Mouse (Mus musculus) midbrain, postnatal 0 days (tissue): ENCODE data around the gene Ydjc. TPM values are rescaled to one million over a fixed set of nuclear protein-coding genes. Genes with fewer than 3 reads are reported as not detected.

Experiments used
- ATAC-seq: fragments of 200-750 bp; cut with Nextera tagmentation; 2 replicates; pipeline ENCODE4 v1.8.0; 2017; ENCODE audit warnings: moderate number of reproducible peaks, mild to moderate bottlenecking, moderate TSS enrichment, moderate library complexity; ENCODE audit not compliant: low FRiP score
- DNase-seq: peaks from one replicate; pipeline ENCODE4 v3.0.0-alpha.2; 2015; ENCODE audit warnings: low spot score
- H3K27ac ChIP-seq: fragments of 300-500 bp; sonication (generic); 2 replicates; pipeline ENCODE4 v1.5.1; 2014; ENCODE audit warnings: low read depth, mild to moderate bottlenecking, low read length, mixed read lengths
- H3K27me3 ChIP-seq: fragments of 300-500 bp; sonication (generic); 2 replicates; pipeline ENCODE4 v1.6.1; 2014; ENCODE audit warnings: low read length, control low read depth, mixed read lengths; ENCODE audit not compliant: insufficient read depth
- H3K36me3 ChIP-seq: fragments of 300-500 bp; sonication (generic); 2 replicates; pipeline ENCODE4 v1.6.1; 2014; ENCODE audit warnings: low read length, control low read depth, mixed read lengths; ENCODE audit not compliant: insufficient read depth
- H3K4me1 ChIP-seq: fragments of 300-500 bp; sonication (generic); 2 replicates; pipeline ENCODE4 v1.6.1; 2014; ENCODE audit warnings: mild to moderate bottlenecking, control low read depth, antibody characterized with exemption, low read length, mixed read lengths; ENCODE audit not compliant: insufficient read depth
- H3K4me2 ChIP-seq: fragments of 300-500 bp; sonication (generic); 2 replicates; pipeline ENCODE4 v1.6.1; 2014; ENCODE audit warnings: low read depth, mild to moderate bottlenecking, low read length, mixed read lengths; ENCODE audit not compliant: poor library complexity, severe bottlenecking
- H3K4me3 ChIP-seq: fragments of 300-500 bp; sonication (generic); 2 replicates; pipeline ENCODE4 v1.5.1; 2014; ENCODE audit warnings: low read depth, mild to moderate bottlenecking, low read length, moderate library complexity
- H3K9ac ChIP-seq: fragments of 300-500 bp; sonication (generic); replicated peaks from 2 replicates; pipeline ENCODE4 v1.6.1; 2014; ENCODE audit warnings: mild to moderate bottlenecking, low read length, moderate library complexity, mixed read lengths; ENCODE audit not compliant: poor library complexity, severe bottlenecking
- H3K9me3 ChIP-seq: fragments of 300-500 bp; sonication (generic); 2 replicates; pipeline ENCODE4 v1.6.1; 2016; ENCODE audit warnings: low read length, control low read depth
- CTCF ChIP-seq: IDR thresholded peaks from 2 replicates; pipeline ENCODE4 v1.5.1; 2016; ENCODE audit warnings: antibody characterized with exemption, mild to moderate bottlenecking
- WGBS: fragments of 180-500 bp; shearing (Covaris S2); extraction: QIAGEN DNeasy Blood & Tissue Kit; methylation state at CpG from one replicate; pipeline ENCODE4 v1.1.7; 2014; 5-methylcytosine and 5-hydroxymethylcytosine counted together
- polyA plus RNA-seq: library from polyadenylated mRNA; unstranded; fragments of >200 nt; fragmentation: Nextera tagmentation; extraction: Ambion mirVana; gene quantifications from 2 replicates; pipeline ENCODE4 v1.2.1, GENCODE M21; 2015
- total RNA-seq: library from RNA; depleted of rRNA; stranded (reverse); fragments of >200 nt; gene quantifications from 2 replicates; pipeline ENCODE4 v1.2.3, GENCODE M21; 2014

Ydjc gene
- total and polyA plus RNA-seq, 2 experiments from 2014 or later = 48.9 to 60.3 TPM

DNA sequence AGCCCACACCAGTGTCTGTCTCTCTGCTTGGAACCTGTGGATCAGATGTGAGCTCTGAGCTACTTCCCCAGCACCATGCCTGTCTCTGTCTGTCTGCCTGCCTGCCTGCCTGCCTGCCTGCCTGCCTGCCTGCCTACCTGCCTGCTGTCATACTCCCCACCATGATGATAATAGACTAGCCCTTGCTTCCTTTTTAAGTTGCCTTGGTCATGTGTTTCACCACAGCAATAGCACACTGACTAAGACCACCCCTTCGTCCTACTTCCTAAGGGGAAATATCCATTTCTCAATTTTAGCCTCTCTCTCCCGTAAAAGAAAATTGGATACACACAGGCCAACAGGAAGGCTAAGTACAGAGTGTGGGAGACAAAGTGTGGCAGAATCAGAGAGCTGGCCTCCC lies 37.7 kb downstream of the Ydjc start:
- no peaks in the 10 kb centered on the region for H3K4me1 ChIP-seq
- ATAC-seq = no peak
- no peak overlapping the region for H3K9ac ChIP-seq
- no peak overlapping the region for H3K4me3 ChIP-seq
- H3K9me3 ChIP-seq = no peaks in the 10 kb centered on the region
- TF ChIP-seq CTCF = no peak
- DNase-seq = no peak
- 83% methylated on average over 2 of the region's 2 CpGs for WGBS
- no peaks in the 10 kb centered on the region for H3K27me3 ChIP-seq
- no peak overlapping the region for H3K4me2 ChIP-seq
- no peak overlapping the region for H3K27ac ChIP-seq
- 0 out of 2 replicates have a peak, but pooled peaks cover 3% of the 10 kb centered on the region for H3K36me3 ChIP-seq

DNA sequence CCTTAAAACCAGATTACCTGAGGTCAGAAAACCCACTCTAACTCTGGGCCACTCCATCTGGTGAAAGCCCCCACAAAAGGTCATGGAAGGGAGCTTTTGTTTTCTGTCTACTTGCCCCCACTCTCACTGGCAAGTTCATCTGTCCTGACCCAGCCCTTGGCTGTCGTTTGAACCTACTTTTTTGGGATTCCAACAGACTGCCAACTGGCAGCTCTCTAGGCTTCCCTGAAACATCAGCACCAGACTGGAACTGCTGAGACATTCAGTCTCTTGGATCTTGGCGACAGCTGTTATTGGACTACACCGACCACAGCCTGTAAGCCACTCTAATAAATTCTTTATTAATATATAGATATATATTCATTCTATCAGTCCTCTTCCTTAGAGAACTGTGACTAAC lies 38.6 kb downstream of the Ydjc start:
- Histone ChIP-seq H3K27ac (no peak overlapping the region), H3K4me2 (no peak overlapping the region), H3K36me3 (0 out of 2 replicates have a peak, but pooled peaks cover 3% of the 10 kb centered on the region), H3K9me3 (no peaks in the 10 kb centered on the region), H3K27me3 (no peaks in the 10 kb centered on the region), H3K4me3 (no peak overlapping the region), H3K4me1 (no peaks in the 10 kb centered on the region), H3K9ac (no peak overlapping the region)
- 75% methylated on average over 3 of the region's 3 CpGs for WGBS
- DNase-seq (no peak), ATAC-seq (no peak)
- no peak for TF ChIP-seq CTCF

DNA sequence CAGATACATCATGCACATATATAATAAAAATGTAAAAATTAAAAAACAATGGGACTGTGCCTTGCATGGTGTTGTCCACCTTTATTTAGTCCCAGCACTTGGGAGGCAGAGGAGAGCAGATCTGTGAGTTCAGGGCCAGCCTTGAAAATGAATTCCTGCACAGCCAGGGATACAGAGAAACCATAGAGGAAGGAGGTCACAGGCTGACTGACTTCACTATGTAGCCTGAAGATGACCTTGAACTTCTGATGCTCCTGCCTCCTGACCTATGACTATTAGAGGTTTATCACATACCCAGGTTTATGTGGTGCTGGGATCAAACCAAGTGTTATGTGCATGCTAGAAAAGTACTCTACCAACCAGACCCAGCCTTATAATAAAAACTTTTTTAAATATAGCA lies 41.1 kb downstream of the Ydjc start:
- no peak for ATAC-seq
- H3K36me3 ChIP-seq = 0 out of 2 replicates have a peak, but pooled peaks cover 3% of the 10 kb centered on the region
- no peak overlapping the region for H3K4me2 ChIP-seq
- no peak for TF ChIP-seq CTCF
- H3K27ac ChIP-seq = no peak overlapping the region
- no peak for DNase-seq
- H3K27me3 ChIP-seq = no peaks in the 10 kb centered on the region
- no peak overlapping the region for H3K4me3 ChIP-seq
- no peak overlapping the region for H3K9ac ChIP-seq
- no peaks in the 10 kb centered on the region for H3K4me1 ChIP-seq
- H3K9me3 ChIP-seq = no peaks in the 10 kb centered on the region

DNA sequence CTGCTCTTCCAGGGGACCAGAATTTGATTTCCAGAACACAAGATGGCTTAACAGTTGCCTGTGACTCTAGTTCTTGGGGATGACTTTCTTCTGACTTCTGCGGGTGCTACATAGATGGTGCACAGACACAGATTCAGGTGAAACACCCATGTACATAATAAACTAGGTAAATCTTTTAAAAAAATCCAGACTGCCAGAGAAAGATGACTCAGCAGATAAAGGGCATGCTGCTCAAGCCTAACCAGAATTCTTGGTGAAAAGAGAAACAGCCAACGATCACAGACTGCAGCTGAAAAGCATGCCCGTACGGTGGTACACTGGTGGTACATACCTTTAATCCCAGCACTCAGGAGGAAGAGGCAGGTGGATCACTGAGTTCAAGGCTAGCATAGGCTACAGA lies 49.4 kb downstream of the Ydjc start:
- WGBS = 97% methylated on average over 4 of the region's 4 CpGs
- H3K9me3 ChIP-seq = no peaks in the 10 kb centered on the region
- DNase-seq (no peak), ATAC-seq (no peak)
- no peaks in the 10 kb centered on the region for H3K36me3 ChIP-seq
- no peaks in the 10 kb centered on the region for H3K27me3 ChIP-seq
- TF ChIP-seq CTCF = no peak
- no peak overlapping the region for H3K4me2 ChIP-seq
- H3K4me3 ChIP-seq = no peak overlapping the region
- H3K4me1 ChIP-seq = no peaks in the 10 kb centered on the region
- no peak overlapping the region for H3K27ac ChIP-seq
- no peak overlapping the region for H3K9ac ChIP-seq

DNA sequence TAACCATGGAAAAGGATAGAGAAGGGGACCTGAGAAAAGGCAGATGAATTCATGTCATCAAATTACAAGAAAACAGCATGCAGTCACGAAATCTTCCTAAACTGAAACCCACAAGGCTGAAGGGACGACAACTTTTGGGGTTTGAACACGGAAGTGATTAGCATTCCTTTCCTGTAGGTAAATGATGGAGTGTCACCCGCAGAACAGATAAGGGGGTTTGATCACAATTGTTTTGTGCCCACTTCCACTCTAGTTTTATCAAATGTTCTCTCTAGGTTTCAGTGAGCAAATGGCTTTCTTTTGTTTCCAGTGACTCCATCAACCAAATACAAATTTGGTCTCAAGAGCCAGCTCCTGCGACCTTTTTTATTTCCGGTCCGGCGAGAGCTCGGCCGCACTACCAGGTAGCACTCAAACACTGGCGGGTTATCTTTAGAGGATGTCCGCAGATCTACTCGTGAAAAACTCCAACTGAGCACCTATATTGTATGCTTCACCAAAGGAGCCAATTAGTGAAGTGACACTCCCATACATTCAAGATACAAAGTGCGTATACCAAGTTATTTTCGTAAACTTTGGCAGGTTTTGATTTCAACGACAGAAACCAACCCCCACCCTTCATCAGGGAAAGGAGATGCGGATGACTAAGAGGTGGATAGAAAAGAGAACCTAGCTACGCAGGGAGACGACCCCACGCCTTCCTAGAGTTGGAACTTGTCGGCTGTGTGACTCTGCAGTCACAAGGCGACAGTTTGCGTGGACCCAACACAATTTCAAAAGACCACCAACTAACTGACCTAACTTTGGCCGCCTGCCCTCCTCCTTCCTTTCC lies 55.9 kb downstream of the Ydjc start:
- DNase-seq (no peak), ATAC-seq (0 out of 2 replicates have a peak, but pooled peaks have one; percentile 3)
- H3K27me3 ChIP-seq = no peaks in the 10 kb centered on the region
- H3K4me3 ChIP-seq = peak overlapping the region; percentile 99
- peak overlapping the region; percentile 99 for H3K9ac ChIP-seq
- H3K27ac ChIP-seq = peak overlapping the region; percentile 80
- H3K4me2 ChIP-seq = peak overlapping the region; percentile 81
- TF ChIP-seq CTCF = no peak
- peaks cover 5% of the 10 kb centered on the region; the same call in 1 of the 2 replicates for H3K4me1 ChIP-seq
- H3K9me3 ChIP-seq = no peaks in the 10 kb centered on the region
- 8% methylated on average over 24 of the region's 24 CpGs for WGBS
- H3K36me3 ChIP-seq = no peaks in the 10 kb centered on the region

DNA sequence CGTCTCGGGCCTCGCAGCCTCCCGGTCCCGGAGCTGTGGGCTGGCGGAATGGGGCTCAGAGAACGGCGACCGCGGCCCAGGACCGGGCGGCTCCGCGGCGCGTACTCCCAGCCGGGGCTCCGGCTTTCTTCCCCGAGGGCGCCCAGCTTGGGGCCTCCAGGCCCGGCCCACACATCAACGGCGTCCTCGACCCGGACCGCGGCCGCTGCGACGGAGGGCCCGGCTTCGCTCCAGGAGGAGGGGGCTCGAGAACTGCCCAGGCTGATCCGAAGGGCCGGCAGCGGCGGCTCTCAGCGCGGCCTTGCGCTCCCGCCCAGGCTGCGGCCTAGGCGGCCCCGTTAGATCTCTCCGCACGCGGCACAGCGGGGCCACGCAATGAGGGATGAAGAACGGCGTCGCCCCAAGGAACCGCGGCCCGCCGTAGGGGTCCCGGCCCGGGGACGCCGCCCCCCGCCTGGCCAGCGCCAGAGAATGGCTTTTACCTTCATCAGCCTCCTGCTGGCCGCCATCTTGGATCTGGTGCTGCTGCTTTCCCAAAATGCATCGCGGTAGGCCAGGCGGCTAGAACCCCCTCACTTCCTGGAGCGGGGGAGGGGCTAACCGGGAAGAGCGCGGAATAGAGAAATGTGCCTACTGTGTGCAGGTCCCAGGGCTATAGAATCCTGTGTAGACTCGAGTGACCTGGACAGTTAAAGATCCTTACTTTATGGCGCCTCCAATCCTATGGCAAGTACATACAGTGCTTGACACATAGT lies 56.7 kb downstream of the Ydjc start:
- H3K4me3 ChIP-seq = peak overlapping the region; percentile 99
- H3K27ac ChIP-seq = peak overlapping the region; percentile 80
- peak; percentile 90 for ATAC-seq
- H3K9me3 ChIP-seq = no peaks in the 10 kb centered on the region
- peak overlapping the region; percentile 99 for H3K9ac ChIP-seq
- WGBS = under 1% methylated on average over 62 of the region's 72 CpGs
- peak overlapping the region; percentile 81 for H3K4me2 ChIP-seq
- no peaks in the 10 kb centered on the region for H3K27me3 ChIP-seq
- H3K36me3 ChIP-seq = no peaks in the 10 kb centered on the region
- DNase-seq = peak; percentile 86
- H3K4me1 ChIP-seq = peaks cover 5% of the 10 kb centered on the region; the same call in 1 of the 2 replicates
- TF ChIP-seq CTCF = peak; percentile 4; the same call in 1 of the 2 replicates
